Mouse (Mus musculus): ENCODE data around the gene Smc5.

- no peak for TF ChIP-seq CTCF (IDR thresholded peaks at IDR 0.05; ENCODE audit: extremely low read depth, insufficient read length, insufficient replicate concordance, low read depth, low read length)
- TF ChIP-seq POLR2A (IDR thresholded peaks at IDR 0.05; ENCODE audit: low read depth, low read length) = no peak
Measured at GRCm38 (mm10) chr19:23178533-23178932, 95.2 kb downstream of the Smc5 start.
